Mouse (Mus musculus) mesoderm, embryonic 11.5 days (tissue): ENCODE results near the gene C2cd4d.

ENCODE experiments used
- DNase-seq: peaks from one replicate; pipeline ENCODE4 v3.0.0-alpha.2; 2012; ENCODE audit warnings: low read depth, low spot score

The C2cd4d gene

DNA sequence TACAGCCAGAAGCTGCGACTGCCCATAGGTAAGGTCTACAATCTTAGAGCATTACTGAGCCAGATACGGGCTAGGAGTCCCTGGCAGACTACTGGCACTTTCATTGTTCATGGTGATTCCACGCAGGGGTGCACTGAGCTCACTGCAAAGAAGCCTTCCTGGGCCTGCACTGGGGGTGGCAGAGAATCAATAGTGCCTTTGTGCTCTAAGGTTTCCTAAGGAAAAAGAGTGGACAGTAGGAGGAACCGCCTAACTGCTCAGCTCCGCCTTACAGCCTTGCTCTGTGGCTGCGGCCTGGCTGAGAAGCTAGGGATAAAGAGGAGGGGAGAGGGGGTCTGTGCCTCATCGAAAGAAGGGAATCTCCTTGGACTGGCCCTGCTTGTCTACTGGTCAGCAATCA lies at the start of gene C2cd4d:
Gene C2cd4d (plus strand): TSS at position 301 of the 400 bp plus-strand sequence.
- DNase-seq: no peak

DNA sequence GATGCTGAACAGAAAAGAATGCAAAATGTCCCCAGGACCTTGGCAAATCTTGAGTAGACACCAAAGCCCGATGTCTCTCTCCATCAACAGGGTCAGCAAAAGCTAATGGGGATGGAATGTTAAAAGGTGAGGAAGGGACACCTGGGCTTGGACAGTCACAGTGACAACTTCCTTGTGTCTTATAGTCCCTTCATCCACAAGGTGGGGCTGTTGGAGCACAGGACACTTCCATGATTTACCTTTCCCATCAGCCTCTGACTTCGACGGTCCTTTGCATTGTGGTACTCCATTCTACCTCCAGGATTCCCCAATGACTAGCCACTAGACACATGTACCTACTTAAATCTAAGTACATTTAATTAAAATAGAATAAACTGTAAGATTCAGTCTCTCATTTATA lies 33.6 kb upstream of the C2cd4d start:
- no peak for DNase-seq

DNA sequence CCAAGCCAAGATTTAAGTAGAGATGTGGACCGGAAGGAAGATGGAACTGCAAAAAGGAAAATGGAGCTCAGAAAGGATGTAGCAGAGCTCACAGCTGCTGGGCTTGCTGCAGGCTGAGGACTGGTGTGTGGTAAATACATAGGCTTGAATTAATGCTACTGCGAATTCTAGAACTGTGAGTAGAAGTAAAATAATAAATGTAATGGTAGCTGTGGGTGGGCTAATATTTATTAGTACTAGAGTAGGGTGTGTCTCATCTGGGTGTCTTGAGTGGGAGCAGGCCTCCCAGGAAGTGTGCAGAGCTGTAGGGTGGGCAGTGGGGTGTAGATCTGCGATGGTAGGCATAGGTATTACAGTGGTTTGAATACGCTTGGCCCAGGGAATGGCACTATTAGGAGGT lies 27.8 kb upstream of the C2cd4d start:
- DNase-seq: no peak

DNA sequence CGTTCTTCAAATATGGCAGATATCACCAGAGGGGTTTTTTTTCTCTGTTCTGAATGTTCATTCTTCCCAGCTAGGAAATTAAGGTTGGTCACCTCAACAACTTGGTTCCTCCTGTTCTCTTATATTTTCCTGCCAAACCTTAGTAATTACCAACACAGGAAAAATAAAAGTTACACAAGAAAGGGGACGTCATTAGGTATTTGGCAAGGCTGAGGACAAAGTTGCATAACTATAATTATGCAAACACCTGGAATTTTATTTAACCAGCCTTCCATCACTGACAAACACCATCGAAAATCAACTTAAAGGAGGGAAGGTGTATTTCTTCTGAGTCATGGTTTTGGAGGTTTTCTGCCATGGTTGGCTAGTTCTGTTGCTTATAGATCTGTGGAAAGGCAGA lies 23.7 kb upstream of the C2cd4d start:
- no peak for DNase-seq

DNA sequence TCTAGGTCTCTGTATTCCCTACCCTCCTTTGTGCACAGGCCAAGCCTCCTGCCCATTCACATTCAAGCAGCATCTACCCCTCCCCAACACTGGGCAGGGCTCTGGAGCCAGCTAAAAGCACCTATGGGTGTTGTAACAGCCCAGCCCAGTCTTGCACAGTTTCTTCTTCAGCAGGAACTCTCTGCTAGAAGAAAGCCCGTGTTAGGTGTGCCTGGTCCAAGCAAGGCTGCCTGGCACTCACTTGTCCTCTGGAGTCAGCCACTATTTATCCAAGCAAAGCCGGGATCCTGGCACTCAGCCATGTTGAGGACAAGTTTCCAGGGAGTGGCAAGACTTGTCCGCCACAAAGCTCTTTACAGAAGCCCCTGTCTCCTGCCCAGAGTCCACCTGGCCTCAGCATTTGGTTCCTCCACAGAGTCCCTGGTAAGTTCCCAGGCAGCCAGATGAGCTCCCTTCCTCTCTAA lies 20.2 kb upstream of the C2cd4d start, which contains the start of gene Them5:
Gene Them5 (plus strand): TSS at position 141 of the 464 bp plus-strand sequence.
- DNase-seq: no peak

DNA sequence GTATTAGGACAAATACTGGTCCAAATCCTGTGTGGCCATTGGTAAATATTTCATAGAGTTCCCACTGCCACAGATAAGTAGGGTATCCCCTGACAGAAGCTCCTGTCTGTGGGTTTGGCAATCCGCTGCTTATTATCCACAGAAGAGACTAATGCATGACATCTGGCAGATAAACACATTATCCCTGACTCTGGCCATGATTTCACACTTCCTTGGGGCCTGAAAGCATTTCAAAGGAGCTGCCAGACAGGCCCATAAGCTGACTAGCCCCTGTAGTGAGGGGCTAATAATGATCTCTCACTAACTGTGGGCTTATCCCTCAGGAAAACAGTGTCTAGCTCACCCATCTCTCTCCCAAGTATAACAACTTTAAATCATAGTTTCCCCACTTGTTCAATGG lies 19.7 kb upstream of the C2cd4d start:
- DNase-seq: no peak

DNA sequence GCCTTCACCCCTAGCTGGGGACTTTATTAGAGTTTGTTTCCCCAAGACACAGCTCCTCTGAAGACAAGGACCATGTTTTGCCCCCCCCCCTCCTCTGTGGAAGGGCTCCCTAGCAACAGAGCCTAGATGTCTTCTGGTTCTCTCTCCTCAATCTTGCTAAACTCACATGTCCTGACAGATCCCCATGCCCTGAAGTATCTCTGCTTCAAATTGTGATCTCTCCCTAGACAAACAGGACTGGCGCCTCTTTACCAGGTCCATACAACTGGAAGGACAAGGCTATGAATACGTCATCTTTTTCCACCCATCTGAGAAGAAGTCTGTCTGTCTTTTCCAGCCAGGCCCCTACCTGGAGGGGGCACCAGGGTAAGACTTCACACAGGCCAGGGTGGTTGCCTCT lies 18.1 kb upstream of the C2cd4d start:
- no peak for DNase-seq

DNA sequence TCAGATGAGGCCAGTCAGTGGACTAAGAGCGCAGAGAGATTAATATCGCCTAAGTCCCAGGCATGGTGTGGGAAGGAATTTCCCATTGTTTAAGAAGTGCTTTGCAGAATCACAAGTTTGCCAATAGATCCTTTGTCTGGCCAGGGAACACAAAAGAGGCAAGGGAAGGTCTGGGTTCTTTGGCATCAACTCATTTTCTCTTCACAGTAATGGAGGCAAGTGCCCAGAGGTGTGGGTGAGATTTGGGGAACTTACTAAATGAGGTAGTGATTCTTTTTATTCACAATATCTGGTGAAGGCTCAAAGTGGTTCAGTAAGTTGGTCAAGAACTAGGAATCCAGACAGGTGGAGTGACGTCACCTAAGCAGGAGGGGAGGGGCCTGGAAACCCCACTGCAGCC lies 17.3 kb upstream of the C2cd4d start:
- DNase-seq: no peak

DNA sequence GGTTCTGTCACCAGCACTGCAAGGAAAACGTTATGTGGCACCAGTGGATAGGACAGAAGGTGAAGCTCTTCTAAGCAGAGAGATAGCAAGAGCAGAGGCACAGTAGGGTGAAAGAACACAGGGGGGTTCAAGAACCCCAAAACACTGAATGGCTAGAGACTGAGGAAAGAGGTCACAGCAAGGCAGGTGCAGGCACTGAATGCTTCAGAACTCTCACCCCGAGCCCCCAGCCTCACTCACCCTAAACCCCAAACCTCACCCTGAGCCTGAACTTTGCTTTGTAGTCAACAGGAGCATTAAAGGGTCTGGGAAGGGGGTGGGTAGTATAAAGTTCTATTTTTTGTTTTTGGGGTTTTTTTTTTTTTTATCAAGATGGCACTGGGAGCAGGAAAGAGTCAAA lies 14.1 kb upstream of the C2cd4d start:
- no peak for DNase-seq

DNA sequence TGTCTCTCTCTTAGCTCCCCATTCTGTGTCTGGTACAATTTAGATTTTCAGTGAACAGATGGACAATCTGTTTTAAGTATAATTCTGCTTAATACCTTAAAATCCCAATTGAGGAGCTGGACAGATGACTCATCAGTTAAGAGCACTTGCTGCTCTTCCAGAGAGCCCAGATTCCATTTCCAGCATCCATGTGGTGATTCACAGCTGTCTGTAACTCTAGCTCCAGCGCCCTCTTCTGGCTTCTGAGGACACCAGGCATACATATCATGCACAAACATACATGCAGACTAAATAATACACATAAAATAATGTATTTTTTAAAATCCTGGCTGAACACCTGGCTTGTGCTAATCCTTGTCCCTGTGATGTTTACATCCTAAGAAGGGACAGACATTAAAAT lies 1.4 kb upstream of the C2cd4d start:
- DNase-seq: peak; percentile 33

DNA sequence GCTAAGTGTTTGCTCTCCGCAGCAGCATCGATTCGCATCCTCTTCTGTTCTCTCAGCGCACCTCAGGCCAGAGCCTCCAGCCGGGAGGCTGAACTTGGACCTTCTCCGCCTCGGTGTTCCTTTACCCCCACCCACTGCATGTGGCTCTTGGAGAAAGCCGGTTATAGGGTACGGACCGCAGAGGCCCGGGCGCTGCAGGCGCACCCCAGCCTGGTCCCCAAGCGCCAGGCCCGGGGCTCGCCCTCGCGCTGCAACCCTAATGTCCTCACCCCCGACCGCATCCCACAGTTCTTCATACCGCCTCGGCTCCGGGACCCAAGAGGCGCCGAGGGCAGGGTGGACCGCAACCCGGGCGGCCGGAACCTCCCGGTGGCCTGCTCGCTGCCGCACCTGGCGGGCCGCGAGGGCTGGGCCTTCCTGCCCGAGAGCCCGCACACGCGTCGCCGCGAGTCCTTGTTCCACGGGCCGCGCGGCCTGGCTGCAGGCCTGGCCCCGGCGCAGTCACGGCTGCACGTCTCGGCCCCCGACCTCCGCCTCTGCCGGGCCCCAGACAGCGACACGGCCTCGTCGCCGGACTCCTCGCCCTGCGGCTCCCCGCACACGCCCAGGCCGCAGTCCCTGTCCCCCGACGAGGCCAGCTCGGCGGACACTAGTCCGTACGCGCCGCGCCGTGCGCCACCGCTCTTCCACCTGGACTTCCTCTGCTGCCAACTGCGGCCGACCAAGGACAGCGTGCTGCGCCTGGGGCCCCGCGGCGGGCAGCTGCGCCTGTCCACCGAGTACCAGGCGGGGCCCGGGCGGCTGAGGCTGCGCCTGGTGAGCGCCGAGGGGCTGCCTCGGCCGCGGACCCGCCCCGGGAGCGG lies 1.3 kb downstream of the C2cd4d start:
- peak; percentile 61 for DNase-seq

DNA sequence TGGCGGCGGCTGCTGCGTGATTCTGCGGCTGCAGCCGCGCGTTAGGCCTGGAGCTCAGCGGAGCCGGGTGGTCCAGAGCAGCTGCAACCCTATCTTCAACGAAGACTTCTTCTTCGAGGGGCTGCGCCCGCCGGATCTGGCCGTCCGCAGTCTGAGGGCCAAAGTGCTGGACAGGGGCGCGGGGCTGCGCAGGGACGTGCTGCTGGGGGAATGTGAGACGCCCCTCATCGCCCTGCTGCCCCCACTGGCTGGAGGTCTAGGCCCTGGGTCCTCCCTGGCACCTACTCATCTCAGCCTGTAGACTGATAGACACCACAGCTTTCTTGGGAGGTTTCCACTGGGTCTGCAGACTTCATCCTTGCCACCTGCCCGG lies 1.9 kb downstream of the C2cd4d start:
- DNase-seq: no peak

DNA sequence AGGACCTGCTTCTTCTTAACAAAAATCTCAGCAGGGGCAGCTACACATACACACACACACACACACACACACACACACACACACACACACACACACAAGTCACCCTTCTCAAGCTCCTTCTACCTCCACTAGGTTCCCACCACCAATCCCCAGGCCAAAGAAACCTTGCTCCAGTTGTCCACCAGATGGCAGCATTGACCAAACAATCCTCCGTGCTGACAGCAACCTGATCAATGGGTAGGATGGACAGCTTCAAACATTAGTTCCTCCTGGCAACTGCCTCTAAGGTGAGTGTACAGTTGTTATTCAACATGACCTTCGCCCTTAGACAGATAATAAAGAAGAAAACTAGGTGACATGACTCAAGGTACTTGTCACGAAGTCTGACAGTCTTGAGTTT lies 4.5 kb downstream of the C2cd4d start:
- DNase-seq: peak; percentile 90

DNA sequence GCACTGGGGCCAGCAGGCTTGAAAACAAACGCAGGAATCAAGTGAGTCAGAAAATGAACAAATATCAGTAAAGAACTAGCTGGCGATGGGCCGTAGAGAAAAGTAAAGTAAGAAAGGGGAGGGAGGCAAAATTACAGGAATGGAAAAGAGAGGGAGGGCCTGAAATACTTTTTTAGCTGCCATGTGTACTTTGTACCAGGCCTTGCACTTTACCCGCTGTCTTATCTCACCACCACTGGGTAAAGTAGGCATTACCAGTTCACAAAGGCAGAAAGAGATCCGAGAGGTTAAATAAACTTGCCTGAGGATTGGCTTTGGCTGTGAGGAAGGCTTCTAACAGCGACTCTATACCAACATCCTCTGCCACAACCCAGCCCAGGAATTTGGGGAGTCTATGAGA lies 5.3 kb downstream of the C2cd4d start:
- DNase-seq: no peak

DNA sequence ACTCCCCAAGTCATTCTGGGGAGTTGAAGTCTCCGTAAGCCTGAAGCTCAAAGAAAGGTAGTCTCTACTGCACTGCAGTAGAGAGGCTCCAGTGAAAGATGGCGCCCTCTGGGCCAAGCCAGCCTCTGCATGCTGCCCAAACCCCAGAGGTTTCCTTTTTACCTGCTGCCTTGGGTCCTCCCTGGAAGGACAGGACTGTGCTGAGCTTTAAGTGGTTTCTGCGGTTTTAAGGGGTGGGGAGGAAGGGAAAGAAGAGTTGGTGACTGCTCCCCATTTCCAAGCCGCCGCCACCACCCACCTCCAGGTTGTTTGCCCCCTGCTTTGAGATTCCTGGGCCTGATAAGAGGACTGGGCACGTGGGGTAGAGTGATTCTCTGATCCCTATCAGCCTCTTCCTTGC lies 6.4 kb downstream of the C2cd4d start:
- no peak for DNase-seq

DNA sequence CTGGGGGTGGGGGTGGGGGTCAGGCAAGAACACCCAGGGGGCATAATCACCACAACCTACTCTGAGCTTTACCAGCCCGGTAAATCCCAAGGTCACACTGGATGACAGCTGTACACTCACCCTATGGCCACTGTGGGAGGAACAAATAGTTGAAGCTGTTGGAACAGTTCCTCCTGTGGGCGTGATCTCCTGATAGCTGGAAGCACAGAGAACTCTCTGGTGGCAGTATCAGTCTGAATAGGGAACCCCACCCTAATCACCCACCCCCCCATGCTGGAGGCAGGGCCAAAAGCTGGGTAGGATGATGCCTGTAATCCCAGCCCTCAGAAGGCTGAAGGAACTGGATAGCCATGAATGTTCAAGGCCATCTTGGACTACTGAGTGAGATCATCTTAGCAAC lies 7.5 kb downstream of the C2cd4d start:
- DNase-seq: no peak

DNA sequence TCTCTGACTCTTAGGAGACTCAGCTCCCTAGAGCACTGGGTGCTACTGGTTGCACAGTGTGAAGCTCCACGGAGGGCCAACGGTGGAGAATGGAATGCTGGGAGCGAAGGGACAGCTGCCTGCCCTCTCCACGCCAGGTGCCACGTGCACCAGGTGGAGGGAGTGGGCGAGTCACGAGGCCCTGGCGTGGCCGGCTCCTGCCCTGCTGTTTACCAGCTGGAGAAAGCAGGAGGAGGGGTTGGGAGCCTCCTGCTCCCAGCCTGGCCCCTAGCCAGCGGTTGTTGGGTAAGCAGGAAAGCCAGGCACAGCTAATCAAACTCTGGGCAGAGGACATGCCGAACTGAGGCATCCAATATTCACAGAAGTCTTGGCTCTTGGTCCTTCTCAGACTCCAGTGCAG lies 9.4 kb downstream of the C2cd4d start:
- DNase-seq: no peak

DNA sequence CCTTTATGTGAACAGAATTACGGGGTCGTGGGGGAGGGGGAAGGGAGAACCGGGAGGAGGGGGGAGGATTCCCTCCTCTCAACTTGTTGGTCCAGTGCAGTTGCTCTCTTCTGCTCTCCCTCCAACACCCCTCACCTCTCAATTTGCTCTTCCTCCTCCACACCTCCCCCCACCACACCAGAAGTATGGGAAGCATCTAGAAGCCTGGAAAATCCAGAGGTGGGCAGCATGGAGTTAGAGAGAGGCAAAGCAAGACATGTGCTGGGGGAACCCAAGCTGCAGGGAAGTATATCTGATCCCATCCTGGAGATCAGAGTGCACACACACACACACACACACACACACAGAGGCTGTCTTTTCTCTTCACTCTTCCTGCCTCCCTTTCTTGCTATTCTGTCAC lies 9.8 kb downstream of the C2cd4d start:
- no peak for DNase-seq

DNA sequence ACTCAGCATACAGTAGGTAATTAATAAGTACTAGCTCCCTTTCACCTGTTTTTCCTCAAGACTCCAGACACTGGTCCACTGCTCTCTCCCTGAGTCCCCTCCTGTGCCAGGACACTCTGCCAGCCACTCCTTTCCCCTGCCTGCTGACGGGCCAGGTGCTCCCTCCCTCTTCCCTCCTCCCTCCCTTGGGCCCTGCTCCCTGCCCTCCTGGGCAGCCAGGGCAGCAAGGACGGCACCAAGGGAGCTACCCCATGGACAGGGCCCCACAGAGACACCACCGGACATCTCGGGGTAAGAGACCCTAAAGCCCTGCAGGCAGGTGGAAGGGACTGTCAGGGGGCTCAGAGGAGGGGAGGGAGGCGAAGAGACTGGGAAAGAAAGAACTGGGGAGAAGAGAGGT lies 10.4 kb downstream of the C2cd4d start, which contains the start of gene Rorc:
Gene Rorc (plus strand): TSS at position 154 of the 400 bp plus-strand sequence.
- DNase-seq: no peak

DNA sequence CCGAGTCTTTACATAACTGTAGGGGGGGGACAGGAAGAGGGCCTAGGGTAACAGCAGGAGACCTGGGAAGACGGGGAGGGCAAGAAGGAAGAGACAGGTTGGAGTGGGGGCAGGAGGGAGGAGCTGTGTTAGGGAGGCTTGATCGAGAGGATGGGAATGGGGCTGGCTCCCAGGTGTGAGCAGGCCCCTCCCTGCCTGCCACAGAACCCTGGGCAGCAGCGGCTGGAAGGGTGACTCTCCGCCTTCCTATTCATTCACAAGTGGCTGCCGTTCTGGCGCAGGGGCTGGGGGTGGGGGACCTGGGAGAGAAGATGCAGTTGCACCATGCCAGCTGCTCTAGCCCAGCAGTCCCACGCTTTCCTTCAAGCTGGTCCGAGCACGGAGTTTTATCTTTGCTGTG lies 10.9 kb downstream of the C2cd4d start:
- no peak for DNase-seq

DNA sequence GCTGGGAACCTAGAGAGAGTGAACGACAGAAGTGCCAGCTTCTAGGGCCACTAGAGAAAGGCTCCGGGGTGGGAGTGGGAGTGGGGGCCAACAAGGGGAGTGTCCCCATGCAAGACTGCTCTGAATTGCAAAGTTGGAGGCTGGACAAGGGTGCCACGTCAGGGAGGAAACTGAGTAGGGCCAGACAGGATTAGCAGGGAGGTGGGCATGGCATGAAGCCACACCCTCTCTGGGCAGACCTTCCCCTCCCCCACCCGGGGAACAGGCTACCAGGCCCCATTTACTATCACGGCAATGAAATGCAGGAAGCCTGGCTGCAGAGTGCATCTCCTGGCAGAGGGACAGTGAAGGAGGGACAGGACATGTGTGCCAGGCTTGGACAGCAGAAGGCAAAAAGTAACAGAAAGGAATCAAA lies 11.4 kb downstream of the C2cd4d start:
- DNase-seq: no peak

DNA sequence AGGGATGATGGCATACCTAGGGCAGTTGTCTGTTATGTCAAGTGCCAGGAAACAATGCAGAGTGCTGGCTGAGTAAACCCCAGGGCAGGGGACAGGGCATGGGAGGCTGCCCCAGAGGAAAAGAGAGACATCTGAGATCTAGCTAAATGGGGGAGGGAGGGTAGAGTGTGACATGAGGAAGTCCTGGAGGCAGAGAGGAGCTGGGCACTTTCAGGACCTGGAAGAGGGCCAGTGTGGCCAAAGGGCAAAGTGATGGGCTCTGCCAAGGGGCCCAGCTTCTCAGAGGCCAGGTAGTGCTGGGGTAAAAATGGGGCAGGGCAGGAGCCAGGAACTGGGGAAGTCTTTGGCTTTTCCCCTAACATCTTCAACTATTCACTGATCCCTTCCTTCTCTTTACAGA lies 12.4 kb downstream of the C2cd4d start:
- no peak for DNase-seq

DNA sequence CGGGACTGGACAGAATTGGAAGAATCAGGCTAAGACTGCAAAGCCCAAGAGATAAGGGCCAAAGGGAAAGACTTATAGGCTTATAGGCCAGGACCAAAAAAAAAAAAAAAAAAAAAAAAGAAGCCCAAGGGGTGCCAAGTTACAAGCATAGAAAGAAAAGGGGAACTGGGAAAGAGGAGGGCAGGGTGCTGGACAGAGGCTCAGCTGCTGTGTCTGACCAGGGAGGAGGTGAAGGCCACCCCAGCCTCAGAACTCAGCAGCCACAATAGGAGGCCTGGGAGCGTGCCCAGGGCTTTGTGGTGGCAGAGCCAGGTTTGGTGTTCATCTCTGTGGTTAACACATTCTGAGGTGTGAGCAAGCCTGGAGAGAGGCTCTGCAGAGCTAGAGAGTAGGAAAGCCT lies 12.9 kb downstream of the C2cd4d start:
- DNase-seq: no peak

DNA sequence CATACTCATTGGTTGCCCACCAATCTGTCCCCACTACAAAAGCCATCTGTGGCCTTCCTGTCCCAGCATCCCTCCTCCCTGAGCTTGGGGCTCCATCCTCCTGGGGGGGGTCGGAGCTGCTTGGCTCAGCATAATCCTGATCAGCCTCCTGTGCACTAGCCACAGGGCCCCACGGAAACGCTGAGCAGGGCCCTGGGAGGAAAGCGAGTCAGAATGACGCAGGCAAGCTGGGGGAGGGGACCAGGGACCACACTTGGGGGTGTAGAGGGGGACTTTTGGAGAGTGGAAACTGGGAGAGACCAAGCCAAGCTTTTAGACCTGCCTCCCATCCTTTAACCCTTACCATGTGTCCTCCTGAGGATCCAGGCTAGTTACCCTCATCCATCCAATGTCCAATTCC lies 13.6 kb downstream of the C2cd4d start:
- DNase-seq: no peak
